Mouse (Mus musculus): ENCODE data around the gene Pbx1.

GRCm38 (mm10) chr1:168098806-168099205 lies 333.3 kb downstream of the Pbx1 start:
- TF ChIP-seq GATA1 (IDR thresholded peaks at IDR 0.05; ENCODE audit: borderline replicate concordance, low read length) (no peak), FLI1 (IDR thresholded peaks at IDR 0.05; ENCODE audit: low read length) (no peak)
